Mouse (Mus musculus) induced T-regulatory cell, adult 2 months (primary cell): Measurements from ENCODE around the gene Itih4.

Source experiments
- DNase-seq: peaks from one replicate; pipeline ENCODE4 v3.0.0-alpha.2; 2012; ENCODE audit warnings: low read depth

The Itih4 gene

GRCm38 (mm10) chr14:30943860-30944674 is 57.8 kb downstream of the Itih4 start:
- DNase-seq = peak; percentile 74

GRCm38 (mm10) chr14:30944745-30945144 is 58.5 kb downstream of the Itih4 start:
- no peak for DNase-seq

GRCm38 (mm10) chr14:30949986-30950385 is 63.7 kb downstream of the Itih4 start:
- DNase-seq = no peak

- DNase-seq = peak; percentile 94
Measured at GRCm38 (mm10) chr14:30951154-30951825, 65.0 kb downstream of the Itih4 start, which contains the start of gene Nek4. TSS of gene Nek4 (plus strand) at chr14:30951377.
